Mouse (Mus musculus): ENCODE data around the gene Agtrap. TPM values are rescaled to one million over a fixed set of nuclear protein-coding genes. Genes with fewer than 3 reads are reported as not detected.
A peak's percentile ranks its signal among the peaks of the same experiment; 100 is the strongest.
"Not testable (repeated sequence)": the region's sequence is repeated elsewhere in the genome, so short reads cannot be mapped to it uniquely, and the experiment has no call there.

The Agtrap gene
- polyA plus RNA-seq, 1 experiment from 2014 or later, result 4.7 TPM

GRCm38 (mm10) chr4:148121982-148122693 is 34.3 kb upstream of the Agtrap start:
- Histone ChIP-seq H3K27ac (ENCODE audit: low read length) (peak overlapping the region; percentile 85), H3K4me2 (ENCODE audit: low read length) (no peak overlapping the region), H3K4me1 (replicated peaks; ENCODE audit: control insufficient read depth, insufficient read depth, low read length) (peaks cover 51% of the 10 kb centered on the region), H3K36me3 (ENCODE audit: control insufficient read depth, insufficient read depth) (no peaks in the 10 kb centered on the region), H3K27me3 (replicated peaks; ENCODE audit: control insufficient read depth, insufficient read depth, low read length) (no peaks in the 10 kb centered on the region), H3K4me3 (replicated peaks; ENCODE audit: low read length) (no peak overlapping the region), H3K9me3 (ENCODE audit: control insufficient read depth, low read length) (no peaks in the 10 kb centered on the region), H3K9ac (replicated peaks; ENCODE audit: low read depth, low read length) (no peak overlapping the region)
- 2% methylated on average over 6 of the region's 6 CpGs for WGBS
- peak; percentile 80 for ATAC-seq

- peak overlapping the region; percentile 85 for H3K27ac ChIP-seq (ENCODE audit: low read length)
- 36% methylated on average over 4 of the region's 4 CpGs for WGBS
- ATAC-seq, result peak; percentile 77
- peaks cover 44% of the 10 kb centered on the region for H3K4me1 ChIP-seq (replicated peaks; ENCODE audit: control insufficient read depth, insufficient read depth, low read length)
- no peaks in the 10 kb centered on the region for H3K27me3 ChIP-seq (replicated peaks; ENCODE audit: control insufficient read depth, insufficient read depth, low read length)
- no peak overlapping the region for H3K9ac ChIP-seq (replicated peaks; ENCODE audit: low read depth, low read length)
- 0 out of 2 replicates have a peak, but pooled peaks cover 2% of the 10 kb centered on the region for H3K9me3 ChIP-seq (ENCODE audit: control insufficient read depth, low read length)
- H3K4me2 ChIP-seq (ENCODE audit: low read length), result no peak overlapping the region
- peaks cover 2% of the 10 kb centered on the region; the same call in 1 of the 2 replicates for H3K36me3 ChIP-seq (ENCODE audit: control insufficient read depth, insufficient read depth)
- no peak overlapping the region for H3K4me3 ChIP-seq (replicated peaks; ENCODE audit: low read length)
Measured at GRCm38 (mm10) chr4:148121362-148121761, 33.5 kb upstream of the Agtrap start.

GRCm38 (mm10) chr4:148120555-148120954 is 32.7 kb upstream of the Agtrap start:
- H3K27ac ChIP-seq (ENCODE audit: low read length), result peak overlapping the region; percentile 65
- H3K4me2 ChIP-seq (ENCODE audit: low read length), result 0 out of 2 replicates have a peak overlapping the region, but pooled peaks have one; percentile 3
- peak; percentile 0; the same call in 1 of the 2 replicates for ATAC-seq
- no peaks in the 10 kb centered on the region for H3K27me3 ChIP-seq (replicated peaks; ENCODE audit: control insufficient read depth, insufficient read depth, low read length)
- 0 out of 2 replicates have a peak, but pooled peaks cover 2% of the 10 kb centered on the region for H3K9me3 ChIP-seq (ENCODE audit: control insufficient read depth, low read length)
- H3K4me3 ChIP-seq (replicated peaks; ENCODE audit: low read length), result no peak overlapping the region
- no peak overlapping the region for H3K9ac ChIP-seq (replicated peaks; ENCODE audit: low read depth, low read length)
- peaks cover 2% of the 10 kb centered on the region; the same call in 1 of the 2 replicates for H3K36me3 ChIP-seq (ENCODE audit: control insufficient read depth, insufficient read depth)
- 37% methylated on average over 9 of the region's 9 CpGs for WGBS
- H3K4me1 ChIP-seq (replicated peaks; ENCODE audit: control insufficient read depth, insufficient read depth, low read length), result peaks cover 45% of the 10 kb centered on the region

GRCm38 (mm10) chr4:148119578-148119977 is 31.7 kb upstream of the Agtrap start:
- peaks cover 45% of the 10 kb centered on the region for H3K4me1 ChIP-seq (replicated peaks; ENCODE audit: control insufficient read depth, insufficient read depth, low read length)
- not testable (repeated sequence) for H3K9me3 ChIP-seq (ENCODE audit: control insufficient read depth, low read length); H3K27me3 ChIP-seq (replicated peaks; ENCODE audit: control insufficient read depth, insufficient read depth, low read length); H3K27ac ChIP-seq (ENCODE audit: low read length); H3K4me3 ChIP-seq (replicated peaks; ENCODE audit: low read length); H3K4me2 ChIP-seq (ENCODE audit: low read length); ATAC-seq; H3K9ac ChIP-seq (replicated peaks; ENCODE audit: low read depth, low read length); H3K36me3 ChIP-seq (ENCODE audit: control insufficient read depth, insufficient read depth)
- 84% methylated on average over 9 of the region's 9 CpGs for WGBS

GRCm38 (mm10) chr4:148117392-148117791 is 29.6 kb upstream of the Agtrap start:
- no peak overlapping the region for H3K27ac ChIP-seq (ENCODE audit: low read length)
- no peak for ATAC-seq
- no peaks in the 10 kb centered on the region for H3K27me3 ChIP-seq (replicated peaks; ENCODE audit: control insufficient read depth, insufficient read depth, low read length)
- peaks cover 31% of the 10 kb centered on the region for H3K4me1 ChIP-seq (replicated peaks; ENCODE audit: control insufficient read depth, insufficient read depth, low read length)
- no peak overlapping the region for H3K4me2 ChIP-seq (ENCODE audit: low read length)
- H3K9ac ChIP-seq (replicated peaks; ENCODE audit: low read depth, low read length), result no peak overlapping the region
- H3K9me3 ChIP-seq (ENCODE audit: control insufficient read depth, low read length), result 0 out of 2 replicates have a peak, but pooled peaks cover 2% of the 10 kb centered on the region
- 77% methylated on average over 4 of the region's 4 CpGs for WGBS
- H3K4me3 ChIP-seq (replicated peaks; ENCODE audit: low read length), result no peak overlapping the region
- peaks cover 12% of the 10 kb centered on the region for H3K36me3 ChIP-seq (ENCODE audit: control insufficient read depth, insufficient read depth)

- 80% methylated on average over 4 of the region's 4 CpGs for WGBS
- ATAC-seq, result no peak
- 0 out of 2 replicates have a peak, but pooled peaks cover 2% of the 10 kb centered on the region for H3K9me3 ChIP-seq (ENCODE audit: control insufficient read depth, low read length)
Measured at GRCm38 (mm10) chr4:148116657-148117056, 28.8 kb upstream of the Agtrap start.

GRCm38 (mm10) chr4:148115467-148115866 is 27.6 kb upstream of the Agtrap start:
- Histone ChIP-seq H3K27ac (ENCODE audit: low read length) (no peak overlapping the region; the same call in 1 of the 2 replicates), H3K4me3 (replicated peaks; ENCODE audit: low read length) (no peak overlapping the region), H3K27me3 (replicated peaks; ENCODE audit: control insufficient read depth, insufficient read depth, low read length) (no peaks in the 10 kb centered on the region), H3K9me3 (ENCODE audit: control insufficient read depth, low read length) (0 out of 2 replicates have a peak, but pooled peaks cover 2% of the 10 kb centered on the region), H3K36me3 (ENCODE audit: control insufficient read depth, insufficient read depth) (peaks cover 12% of the 10 kb centered on the region), H3K4me1 (replicated peaks; ENCODE audit: control insufficient read depth, insufficient read depth, low read length) (peaks cover 13% of the 10 kb centered on the region), H3K4me2 (ENCODE audit: low read length) (no peak overlapping the region), H3K9ac (replicated peaks; ENCODE audit: low read depth, low read length) (peak overlapping the region; percentile 49; the same call in 1 of the 2 replicates)
- 7% methylated on average over 15 of the region's 15 CpGs for WGBS
- ATAC-seq, result peak; percentile 2

More at GRCm38 (mm10) chr4:148116657-148117056, 28.8 kb upstream of the Agtrap start:
- H3K4me3 ChIP-seq (replicated peaks; ENCODE audit: low read length), result no peak overlapping the region
- H3K36me3 ChIP-seq (ENCODE audit: control insufficient read depth, insufficient read depth), result peaks cover 12% of the 10 kb centered on the region
- H3K4me2 ChIP-seq (ENCODE audit: low read length), result no peak overlapping the region
- no peak overlapping the region for H3K27ac ChIP-seq (ENCODE audit: low read length)
- H3K27me3 ChIP-seq (replicated peaks; ENCODE audit: control insufficient read depth, insufficient read depth, low read length), result no peaks in the 10 kb centered on the region
- H3K4me1 ChIP-seq (replicated peaks; ENCODE audit: control insufficient read depth, insufficient read depth, low read length), result peaks cover 24% of the 10 kb centered on the region
- H3K9ac ChIP-seq (replicated peaks; ENCODE audit: low read depth, low read length), result no peak overlapping the region

- peak overlapping the region; percentile 24; the same call in 1 of the 2 replicates for H3K4me2 ChIP-seq (ENCODE audit: low read length)
- ATAC-seq, result peak; percentile 83
- H3K9me3 ChIP-seq (ENCODE audit: control insufficient read depth, low read length), result 0 out of 2 replicates have a peak, but pooled peaks cover 2% of the 10 kb centered on the region
- H3K9ac ChIP-seq (replicated peaks; ENCODE audit: low read depth, low read length), result peak overlapping the region; percentile 49
- 5% methylated on average over 15 of the region's 15 CpGs for WGBS
- no peaks in the 10 kb centered on the region for H3K27me3 ChIP-seq (replicated peaks; ENCODE audit: control insufficient read depth, insufficient read depth, low read length)
- peaks cover 11% of the 10 kb centered on the region for H3K4me1 ChIP-seq (replicated peaks; ENCODE audit: control insufficient read depth, insufficient read depth, low read length)
- peak overlapping the region; percentile 72 for H3K27ac ChIP-seq (ENCODE audit: low read length)
- H3K4me3 ChIP-seq (replicated peaks; ENCODE audit: low read length), result no peak overlapping the region
- H3K36me3 ChIP-seq (ENCODE audit: control insufficient read depth, insufficient read depth), result peaks cover 12% of the 10 kb centered on the region
Measured at GRCm38 (mm10) chr4:148114758-148115391, 27.0 kb upstream of the Agtrap start.

GRCm38 (mm10) chr4:148112519-148112918 is 24.7 kb upstream of the Agtrap start:
- H3K4me2 ChIP-seq (ENCODE audit: low read length), result no peak overlapping the region
- H3K9ac ChIP-seq (replicated peaks; ENCODE audit: low read depth, low read length), result no peak overlapping the region
- ATAC-seq, result no peak
- H3K27me3 ChIP-seq (replicated peaks; ENCODE audit: control insufficient read depth, insufficient read depth, low read length), result no peaks in the 10 kb centered on the region
- H3K4me3 ChIP-seq (replicated peaks; ENCODE audit: low read length), result no peak overlapping the region
- H3K27ac ChIP-seq (ENCODE audit: low read length), result no peak overlapping the region
- 85% methylated on average over 12 of the region's 12 CpGs for WGBS
- H3K9me3 ChIP-seq (ENCODE audit: control insufficient read depth, low read length), result 0 out of 2 replicates have a peak, but pooled peaks cover 2% of the 10 kb centered on the region
- H3K4me1 ChIP-seq (replicated peaks; ENCODE audit: control insufficient read depth, insufficient read depth, low read length), result peaks cover 29% of the 10 kb centered on the region
- peaks cover 23% of the 10 kb centered on the region for H3K36me3 ChIP-seq (ENCODE audit: control insufficient read depth, insufficient read depth)
